Mouse (Mus musculus): ENCODE data around the gene Gm10974. TPM values are rescaled to one million over a fixed set of nuclear protein-coding genes. Genes with fewer than 3 reads are reported as not detected.
A peak's percentile ranks its signal among the peaks of the same experiment; 100 is the strongest.

The Gm10974 gene
- polyA plus RNA-seq, 1 experiment from 2014 or later, result not detected

DNA sequence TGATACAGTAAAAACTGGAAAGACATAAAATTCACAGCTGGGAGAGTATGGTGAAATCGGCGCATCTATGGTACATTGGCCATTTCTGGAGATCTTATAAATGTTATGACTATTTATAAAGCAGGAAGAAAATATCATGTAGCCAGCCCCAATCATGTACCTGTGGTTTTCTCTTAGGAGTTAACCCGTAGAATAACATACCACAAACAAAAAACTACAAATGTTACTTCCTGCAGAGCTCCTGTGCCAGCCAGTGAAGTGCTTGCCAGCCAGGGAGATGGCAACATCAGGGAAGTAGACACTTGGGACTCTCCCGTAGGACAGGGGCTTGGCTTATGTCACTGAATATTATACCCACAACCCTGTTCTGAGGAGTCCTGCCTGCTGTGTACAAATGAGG, 14.6 kb upstream of the Gm10974 start:
- 75% methylated on average over 4 of the region's 4 CpGs for WGBS
- Histone ChIP-seq H3K9ac (ENCODE audit: low read depth, low read length) (no peak overlapping the region), H3K27me3 (replicated peaks; ENCODE audit: control insufficient read depth, insufficient read depth, low read length) (no peaks in the 10 kb centered on the region), H3K36me3 (ENCODE audit: control insufficient read depth, insufficient read depth, low read length) (no peaks in the 10 kb centered on the region), H3K27ac (ENCODE audit: low read length) (no peak overlapping the region), H3K4me2 (ENCODE audit: low read depth, low read length) (no peak overlapping the region), H3K4me3 (ENCODE audit: low read length) (no peak overlapping the region), H3K9me3 (ENCODE audit: control insufficient read depth, low read length) (no peaks in the 10 kb centered on the region), H3K4me1 (ENCODE audit: control insufficient read depth, insufficient read depth, low read length) (peaks cover 3% of the 10 kb centered on the region; the same call in 1 of the 2 replicates)
- ATAC-seq, result no peak

GRCm38 (mm10) chr7:66354911-66355310, 10.8 kb upstream of the Gm10974 start:
- H3K27me3 ChIP-seq (replicated peaks; ENCODE audit: control insufficient read depth, insufficient read depth, low read length), result no peaks in the 10 kb centered on the region
- H3K4me2 ChIP-seq (ENCODE audit: low read depth, low read length), result no peak overlapping the region
- peaks cover under 1% of the 10 kb centered on the region; the same call in 1 of the 2 replicates for H3K4me1 ChIP-seq (ENCODE audit: control insufficient read depth, insufficient read depth, low read length)
- H3K27ac ChIP-seq (ENCODE audit: low read length), result no peak overlapping the region
- H3K4me3 ChIP-seq (ENCODE audit: low read length), result no peak overlapping the region
- H3K9ac ChIP-seq (ENCODE audit: low read depth, low read length), result no peak overlapping the region
- no peaks in the 10 kb centered on the region for H3K9me3 ChIP-seq (ENCODE audit: control insufficient read depth, low read length)
- ATAC-seq, result no peak
- H3K36me3 ChIP-seq (ENCODE audit: control insufficient read depth, insufficient read depth, low read length), result peaks cover 2% of the 10 kb centered on the region; the same call in 1 of the 2 replicates
- WGBS, result 55% methylated on average over 3 of the region's 3 CpGs

DNA sequence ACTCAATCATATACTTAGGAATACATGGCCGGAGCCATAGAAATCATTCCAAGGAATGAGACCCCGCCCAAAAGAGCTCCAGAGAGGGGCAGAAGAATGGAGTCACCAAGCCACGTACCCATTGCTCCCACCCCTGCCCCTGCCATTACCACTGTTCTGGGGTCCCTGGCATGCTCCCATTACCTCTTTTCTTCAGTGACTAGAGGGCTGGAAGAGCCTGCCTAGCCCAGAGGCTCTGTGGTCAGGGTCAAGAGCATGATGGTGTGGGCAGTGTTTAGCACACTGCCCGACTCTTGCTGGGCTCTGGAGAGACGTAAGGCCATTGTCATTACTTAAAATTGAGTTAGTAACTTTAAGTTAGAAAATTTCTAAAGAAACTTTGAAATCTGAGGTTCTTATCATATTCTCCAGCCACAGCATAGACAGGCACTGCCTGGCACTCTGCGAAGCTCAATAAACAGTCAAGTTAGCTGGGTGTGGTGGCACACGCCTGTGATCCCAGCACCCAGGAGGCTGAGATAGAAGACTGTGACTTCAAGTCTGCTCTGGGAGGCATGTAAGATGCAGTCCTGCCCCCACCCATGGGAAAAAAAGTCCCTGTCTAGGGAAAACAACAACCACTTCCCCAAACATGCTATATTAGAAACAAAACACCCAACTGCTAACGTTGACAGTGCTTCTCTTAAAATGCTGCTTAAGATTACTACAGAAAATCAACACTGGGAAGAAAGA, 9.7 kb upstream of the Gm10974 start:
- ATAC-seq, result no peak

DNA sequence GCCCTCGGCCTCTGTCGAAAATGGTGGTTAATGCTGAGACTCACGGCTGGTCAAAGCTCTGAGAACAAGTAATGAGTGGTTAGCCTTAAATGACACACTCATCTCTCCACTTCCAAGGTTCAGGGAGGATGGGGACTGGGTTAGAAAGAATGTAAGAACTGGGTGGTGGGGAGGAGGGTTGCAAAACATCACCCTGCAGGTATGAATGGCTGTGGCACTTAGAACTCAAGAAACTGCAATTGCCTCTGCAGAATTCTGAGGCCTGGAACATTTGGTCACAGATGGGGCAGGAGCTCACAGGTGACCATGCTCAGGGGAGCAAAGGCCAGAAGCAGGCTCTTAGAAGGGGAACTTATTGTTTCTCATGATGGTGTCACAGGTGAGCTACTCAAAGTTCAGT, 7.2 kb upstream of the Gm10974 start:
- no peak for ATAC-seq
- Histone ChIP-seq H3K36me3 (ENCODE audit: control insufficient read depth, insufficient read depth, low read length) (peaks cover 8% of the 10 kb centered on the region), H3K27ac (ENCODE audit: low read length) (no peak overlapping the region), H3K9ac (ENCODE audit: low read depth, low read length) (no peak overlapping the region), H3K27me3 (replicated peaks; ENCODE audit: control insufficient read depth, insufficient read depth, low read length) (no peaks in the 10 kb centered on the region), H3K4me2 (ENCODE audit: low read depth, low read length) (no peak overlapping the region), H3K9me3 (ENCODE audit: control insufficient read depth, low read length) (peaks cover 11% of the 10 kb centered on the region; the same call in 1 of the 2 replicates), H3K4me3 (ENCODE audit: low read length) (no peak overlapping the region), H3K4me1 (ENCODE audit: control insufficient read depth, insufficient read depth, low read length) (no peaks in the 10 kb centered on the region)
- WGBS, result 94% methylated on average over 3 of the region's 3 CpGs

More for the DNA sequence above, 9.7 kb upstream of the Gm10974 start:
- Histone ChIP-seq H3K4me1 (ENCODE audit: control insufficient read depth, insufficient read depth, low read length) (no peaks in the 10 kb centered on the region), H3K27me3 (replicated peaks; ENCODE audit: control insufficient read depth, insufficient read depth, low read length) (no peaks in the 10 kb centered on the region), H3K4me2 (ENCODE audit: low read depth, low read length) (no peak overlapping the region), H3K4me3 (ENCODE audit: low read length) (no peak overlapping the region), H3K9ac (ENCODE audit: low read depth, low read length) (no peak overlapping the region), H3K36me3 (ENCODE audit: control insufficient read depth, insufficient read depth, low read length) (peaks cover 8% of the 10 kb centered on the region), H3K27ac (ENCODE audit: low read length) (no peak overlapping the region), H3K9me3 (ENCODE audit: control insufficient read depth, low read length) (peaks cover 4% of the 10 kb centered on the region; the same call in 1 of the 2 replicates)
- WGBS, result 81% methylated on average over 8 of the region's 8 CpGs

- Histone ChIP-seq H3K9me3 (ENCODE audit: control insufficient read depth, low read length) (peaks cover 11% of the 10 kb centered on the region; the same call in 1 of the 2 replicates), H3K4me1 (ENCODE audit: control insufficient read depth, insufficient read depth, low read length) (no peaks in the 10 kb centered on the region), H3K27me3 (replicated peaks; ENCODE audit: control insufficient read depth, insufficient read depth, low read length) (no peaks in the 10 kb centered on the region), H3K36me3 (ENCODE audit: control insufficient read depth, insufficient read depth, low read length) (peaks cover 8% of the 10 kb centered on the region), H3K4me3 (ENCODE audit: low read length) (no peak overlapping the region), H3K9ac (ENCODE audit: low read depth, low read length) (no peak overlapping the region), H3K4me2 (ENCODE audit: low read depth, low read length) (no peak overlapping the region), H3K27ac (ENCODE audit: low read length) (no peak overlapping the region)
- WGBS, result 88% methylated on average over 4 of the region's 4 CpGs
- ATAC-seq, result no peak
These were observed 6.7 kb upstream of the Gm10974 start for GRCm38 (mm10) chr7:66359044-66359443.

- no peaks in the 10 kb centered on the region for H3K27me3 ChIP-seq (replicated peaks; ENCODE audit: control insufficient read depth, insufficient read depth, low read length)
- H3K4me3 ChIP-seq (ENCODE audit: low read length), result no peak overlapping the region
- H3K9me3 ChIP-seq (ENCODE audit: control insufficient read depth, low read length), result peaks cover 11% of the 10 kb centered on the region; the same call in 1 of the 2 replicates
- no peak overlapping the region for H3K9ac ChIP-seq (ENCODE audit: low read depth, low read length)
- H3K4me2 ChIP-seq (ENCODE audit: low read depth, low read length), result no peak overlapping the region
- no peak for ATAC-seq
- H3K36me3 ChIP-seq (ENCODE audit: control insufficient read depth, insufficient read depth, low read length), result peaks cover 6% of the 10 kb centered on the region
- WGBS, result 92% methylated on average over 11 of the region's 11 CpGs
- peaks cover 4% of the 10 kb centered on the region for H3K4me1 ChIP-seq (ENCODE audit: control insufficient read depth, insufficient read depth, low read length)
- H3K27ac ChIP-seq (ENCODE audit: low read length), result no peak overlapping the region
These were observed 1.2 kb upstream of the Gm10974 start for GRCm38 (mm10) chr7:66364491-66364890.

DNA sequence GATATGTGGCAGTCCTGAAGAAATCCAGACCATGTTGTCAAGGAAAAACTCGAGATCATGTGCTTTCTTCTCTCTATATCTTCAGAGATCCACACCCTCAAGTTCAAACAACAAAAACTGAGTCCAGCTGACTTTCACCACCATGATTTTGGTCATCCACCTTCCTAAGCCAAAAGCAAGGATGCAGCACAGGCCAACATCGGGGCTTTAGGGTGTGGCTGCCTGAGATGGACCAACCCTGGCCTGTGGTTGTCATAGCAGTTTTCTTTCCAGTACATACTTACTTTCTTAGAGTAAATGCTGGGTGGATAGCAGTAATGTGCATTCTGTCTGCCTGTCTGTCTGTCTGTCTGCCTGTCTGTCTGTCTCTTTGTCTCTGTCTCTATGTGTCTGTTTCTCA, 294 bp upstream of the Gm10974 start:
- Histone ChIP-seq H3K27ac (ENCODE audit: low read length) (no peak overlapping the region; the same call in 1 of the 2 replicates), H3K4me1 (ENCODE audit: control insufficient read depth, insufficient read depth, low read length) (peaks cover 9% of the 10 kb centered on the region), H3K9ac (ENCODE audit: low read depth, low read length) (no peak overlapping the region), H3K9me3 (ENCODE audit: control insufficient read depth, low read length) (peaks cover 10% of the 10 kb centered on the region; the same call in 1 of the 2 replicates), H3K4me3 (ENCODE audit: low read length) (no peak overlapping the region), H3K27me3 (replicated peaks; ENCODE audit: control insufficient read depth, insufficient read depth, low read length) (no peaks in the 10 kb centered on the region), H3K4me2 (ENCODE audit: low read depth, low read length) (no peak overlapping the region), H3K36me3 (ENCODE audit: control insufficient read depth, insufficient read depth, low read length) (peaks cover 2% of the 10 kb centered on the region)
- WGBS, result 66% methylated on average over 2 of the region's 2 CpGs
- no peak for ATAC-seq

DNA sequence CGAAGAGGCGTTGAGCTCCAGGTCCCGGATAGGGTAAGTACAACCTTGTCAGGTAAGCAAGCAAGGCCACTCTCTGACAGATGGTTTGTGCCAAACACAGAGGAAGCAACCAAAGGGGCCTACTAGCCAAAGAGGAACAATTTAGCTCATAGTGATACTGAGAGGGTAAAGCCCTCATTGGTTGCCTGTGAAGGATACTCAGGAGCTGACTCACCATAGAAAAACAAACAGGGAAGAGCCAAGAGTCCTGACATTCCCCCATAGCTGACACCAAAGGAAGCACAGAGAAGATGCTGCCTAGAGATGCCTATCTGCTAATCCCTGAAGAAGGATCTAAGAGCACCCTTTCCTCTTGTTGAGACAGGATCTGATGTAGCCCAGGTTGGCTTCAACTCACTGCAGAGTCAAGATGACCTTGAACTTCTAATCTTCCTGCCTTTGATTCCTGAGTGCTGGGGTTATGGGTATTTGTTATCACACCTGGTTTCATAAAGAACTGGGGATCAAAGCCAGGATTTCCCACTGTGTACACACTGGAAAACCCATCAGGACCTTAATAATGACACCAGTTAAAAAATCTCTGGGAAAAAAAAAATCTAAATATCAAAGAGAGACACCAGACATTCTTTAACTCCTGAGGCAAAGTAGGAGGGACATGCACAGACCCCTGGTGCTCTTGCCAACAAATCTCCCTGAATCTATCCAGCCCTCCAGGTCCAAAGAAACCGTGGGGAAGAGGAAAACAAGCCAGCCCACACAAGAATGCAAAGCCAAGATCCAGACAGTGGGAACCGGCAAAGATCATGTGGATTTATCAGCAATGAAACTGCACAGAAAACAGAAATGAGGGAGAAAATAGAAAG, 3.6 kb downstream of the Gm10974 start:
- 66% methylated on average over 5 of the region's 5 CpGs for WGBS
- H3K4me1 ChIP-seq (ENCODE audit: control insufficient read depth, insufficient read depth, low read length), result peaks cover 21% of the 10 kb centered on the region
- no peak overlapping the region for H3K9ac ChIP-seq (ENCODE audit: low read depth, low read length)
- H3K4me3 ChIP-seq (ENCODE audit: low read length), result no peak overlapping the region
- no peaks in the 10 kb centered on the region for H3K36me3 ChIP-seq (ENCODE audit: control insufficient read depth, insufficient read depth, low read length)
- peak overlapping the region; percentile 53 for H3K27ac ChIP-seq (ENCODE audit: low read length)
- no peaks in the 10 kb centered on the region for H3K9me3 ChIP-seq (ENCODE audit: control insufficient read depth, low read length)
- no peak overlapping the region for H3K4me2 ChIP-seq (ENCODE audit: low read depth, low read length)
- ATAC-seq, result no peak
- H3K27me3 ChIP-seq (replicated peaks; ENCODE audit: control insufficient read depth, insufficient read depth, low read length), result no peaks in the 10 kb centered on the region

GRCm38 (mm10) chr7:66369934-66370445, 4.3 kb downstream of the Gm10974 start:
- Histone ChIP-seq H3K4me2 (ENCODE audit: low read depth, low read length) (no peak overlapping the region), H3K36me3 (ENCODE audit: control insufficient read depth, insufficient read depth, low read length) (no peaks in the 10 kb centered on the region), H3K9ac (ENCODE audit: low read depth, low read length) (no peak overlapping the region), H3K4me1 (ENCODE audit: control insufficient read depth, insufficient read depth, low read length) (peaks cover 21% of the 10 kb centered on the region), H3K9me3 (ENCODE audit: control insufficient read depth, low read length) (no peaks in the 10 kb centered on the region), H3K4me3 (ENCODE audit: low read length) (no peak overlapping the region), H3K27me3 (replicated peaks; ENCODE audit: control insufficient read depth, insufficient read depth, low read length) (no peaks in the 10 kb centered on the region), H3K27ac (ENCODE audit: low read length) (peak overlapping the region; percentile 53)
- ATAC-seq, result no peak
- WGBS, result 49% methylated on average over 5 of the region's 5 CpGs
